Mouse (Mus musculus) adrenal gland, adult 8-10 months (tissue): ENCODE data around the gene Arhgap30. TPM values are rescaled to one million over a fixed set of nuclear protein-coding genes. Genes with fewer than 3 reads are reported as not detected.
A peak's percentile ranks its signal among the peaks of the same experiment; 100 is the strongest.

Experiments
- DNase-seq: peaks from one replicate; pipeline ENCODE4 v3.0.0; 2022
- total RNA-seq, 4 experiments: library from RNA; stranded (reverse); gene quantifications; 2 replicates each; pipeline ENCODE4 v1.2.4; 2022

Arhgap30 gene
- 1 to 10 TPM; 3.4 to 7.5 (median 5.5) TPM for total RNA-seq

- peak; percentile 32 for DNase-seq
These were observed at the start of gene Arhgap30 for GRCm38 (mm10) chr1:171388376-171389102. Arhgap30 (plus strand) TSS chr1:171388954.

GRCm38 (mm10) chr1:171342262-171343207 is 46.2 kb upstream of the Arhgap30 start:
- DNase-seq = no peak

GRCm38 (mm10) chr1:171343922-171344677 is 44.7 kb upstream of the Arhgap30 start:
- peak; percentile 48 for DNase-seq

GRCm38 (mm10) chr1:171344715-171345114 is 44.0 kb upstream of the Arhgap30 start:
- DNase-seq = no peak

GRCm38 (mm10) chr1:171345225-171346094 is 43.3 kb upstream of the Arhgap30 start, which contains the start of the genes Nit1 and Pfdn2:
Nit1 (minus strand) TSS chr1:171345646.
Pfdn2 (plus strand) TSS chr1:171345670.
- peak; percentile 89 for DNase-seq

- DNase-seq = no peak
These were observed 42.7 kb upstream of the Arhgap30 start for GRCm38 (mm10) chr1:171346095-171346450.

- DNase-seq = no peak
These were observed 40.1 kb upstream of the Arhgap30 start for GRCm38 (mm10) chr1:171348665-171349064.

- DNase-seq = no peak
These were observed 39.5 kb upstream of the Arhgap30 start for GRCm38 (mm10) chr1:171349210-171349609.

GRCm38 (mm10) chr1:171355812-171356340 is 32.9 kb upstream of the Arhgap30 start:
- no peak for DNase-seq

- DNase-seq = no peak
These were observed 31.9 kb upstream of the Arhgap30 start for GRCm38 (mm10) chr1:171356814-171357213.

- no peak for DNase-seq
These were observed 30.3 kb upstream of the Arhgap30 start for GRCm38 (mm10) chr1:171358421-171358820.

- no peak for DNase-seq
These were observed 28.5 kb upstream of the Arhgap30 start for GRCm38 (mm10) chr1:171360253-171360652.

GRCm38 (mm10) chr1:171360656-171361055 is 28.1 kb upstream of the Arhgap30 start, which contains the start of gene Klhdc9:
Klhdc9 (minus strand) TSS chr1:171360798.
- DNase-seq = peak; percentile 90

- no peak for DNase-seq
These were observed 27.3 kb upstream of the Arhgap30 start for GRCm38 (mm10) chr1:171361106-171362103.

GRCm38 (mm10) chr1:171365934-171366333 is 22.8 kb upstream of the Arhgap30 start:
- no peak for DNase-seq

GRCm38 (mm10) chr1:171369845-171370556 is 18.8 kb upstream of the Arhgap30 start, which contains the start of gene Nectin4:
Nectin4 (plus strand) TSS chr1:171370099.
- DNase-seq = no peak

- no peak for DNase-seq
These were observed 15.9 kb upstream of the Arhgap30 start for GRCm38 (mm10) chr1:171372880-171373279.

GRCm38 (mm10) chr1:171373946-171374345 is 14.8 kb upstream of the Arhgap30 start:
- DNase-seq = no peak

- DNase-seq = no peak
These were observed 13.1 kb upstream of the Arhgap30 start for GRCm38 (mm10) chr1:171375646-171376097.
